Mouse (Mus musculus) CD8-positive naive resting alpha-beta T cell, adult 2 months (primary cell): ENCODE data around the gene Lsp1.

Experiments used
- DNase-seq, 2 experiments: peaks; one replicate each; pipeline ENCODE4 v3.0.0; 2022; ENCODE audit warnings: low read depth in 2 of 2, low spot score in 2 of 2

Lsp1 gene

DNA sequence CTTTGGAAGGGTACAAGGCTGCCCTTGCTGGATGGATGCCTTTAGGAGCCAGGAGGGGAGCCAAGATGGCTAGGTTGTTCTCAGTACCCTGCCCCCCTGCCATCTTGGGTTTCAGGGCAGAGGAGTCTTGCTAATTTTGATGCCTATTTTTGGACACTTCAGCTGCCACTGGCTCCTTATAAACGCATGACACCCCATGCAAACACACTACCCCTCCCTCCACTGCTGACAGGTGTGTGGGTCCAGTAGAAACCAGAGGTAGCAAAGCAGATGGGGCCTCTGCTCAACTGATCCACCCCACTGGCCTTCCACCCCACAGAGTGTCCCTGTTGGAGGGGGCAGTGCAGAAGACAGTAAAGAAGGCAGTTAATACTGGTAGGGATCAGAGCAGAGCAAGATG lies 39.4 kb downstream of the Lsp1 start:
- no peak for DNase-seq

GRCm38 (mm10) chr7:142503206-142503605 lies 42.6 kb downstream of the Lsp1 start:
- no peak for DNase-seq

DNA sequence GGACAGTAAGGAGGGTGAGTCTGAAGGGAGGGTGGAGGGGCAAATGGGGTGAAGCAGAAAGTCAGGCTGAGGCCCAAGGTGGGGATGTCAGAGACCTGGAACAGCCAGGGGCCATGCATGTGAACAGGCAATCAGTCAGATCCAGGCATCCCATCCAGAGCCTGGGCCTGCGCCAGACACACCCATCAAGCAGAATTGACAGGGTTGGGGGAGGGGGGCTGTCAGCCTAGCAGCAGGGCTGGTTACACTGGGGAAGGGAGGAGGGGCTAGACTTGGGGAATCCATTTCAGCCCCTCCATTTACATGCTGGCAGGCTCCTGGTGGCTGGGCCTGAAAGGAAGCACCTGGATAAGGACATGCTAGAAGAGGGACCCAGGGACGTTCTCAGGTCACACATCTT lies 45.3 kb downstream of the Lsp1 start:
- DNase-seq: no peak

DNA sequence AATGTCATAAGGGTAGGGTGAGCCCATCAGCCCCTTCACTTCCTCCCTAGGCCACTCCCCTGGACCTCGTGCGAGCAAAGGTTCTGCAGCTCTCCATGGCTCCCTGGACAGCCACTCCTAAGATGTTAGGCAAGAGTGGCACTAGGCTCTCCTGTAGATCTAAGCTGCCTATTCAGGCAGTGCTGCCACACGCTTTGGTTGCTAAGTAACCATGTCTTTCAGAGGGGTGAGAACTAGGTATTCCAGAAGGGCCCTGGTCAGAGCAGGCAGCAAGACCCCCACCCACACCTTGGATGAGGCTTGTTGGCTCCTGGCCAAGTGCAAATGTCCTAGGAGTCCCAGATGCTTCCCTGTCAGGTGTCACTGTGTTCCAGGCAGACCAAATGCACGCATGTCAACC lies 45.9 kb downstream of the Lsp1 start:
- no peak for DNase-seq

GRCm38 (mm10) chr7:142507453-142507852 lies 46.8 kb downstream of the Lsp1 start:
- DNase-seq: no peak

DNA sequence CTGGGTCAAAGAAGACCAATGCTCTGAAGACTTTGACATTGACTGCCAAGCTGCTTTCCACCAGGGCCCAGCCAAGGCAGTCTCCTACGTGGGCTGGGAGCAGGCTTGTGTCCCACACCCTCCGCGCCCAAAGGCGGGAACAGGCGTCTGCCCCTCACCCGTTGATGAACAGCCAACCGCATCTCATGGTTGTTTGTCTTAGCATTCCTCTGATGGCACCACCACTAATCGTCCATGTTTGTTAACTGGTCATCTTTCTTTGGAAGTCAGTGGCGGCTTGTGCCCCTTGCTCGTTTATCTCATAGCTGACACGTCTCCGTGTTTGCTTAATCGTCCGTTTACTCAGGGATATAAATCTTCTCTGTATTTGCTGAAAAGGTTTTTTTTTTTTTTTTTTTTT lies 48.9 kb downstream of the Lsp1 start:
- DNase-seq: no peak

GRCm38 (mm10) chr7:142510021-142510777 lies 49.6 kb downstream of the Lsp1 start:
- no peak for DNase-seq

- DNase-seq: no peak
These were observed 53.4 kb downstream of the Lsp1 start for GRCm38 (mm10) chr7:142514048-142514447.

DNA sequence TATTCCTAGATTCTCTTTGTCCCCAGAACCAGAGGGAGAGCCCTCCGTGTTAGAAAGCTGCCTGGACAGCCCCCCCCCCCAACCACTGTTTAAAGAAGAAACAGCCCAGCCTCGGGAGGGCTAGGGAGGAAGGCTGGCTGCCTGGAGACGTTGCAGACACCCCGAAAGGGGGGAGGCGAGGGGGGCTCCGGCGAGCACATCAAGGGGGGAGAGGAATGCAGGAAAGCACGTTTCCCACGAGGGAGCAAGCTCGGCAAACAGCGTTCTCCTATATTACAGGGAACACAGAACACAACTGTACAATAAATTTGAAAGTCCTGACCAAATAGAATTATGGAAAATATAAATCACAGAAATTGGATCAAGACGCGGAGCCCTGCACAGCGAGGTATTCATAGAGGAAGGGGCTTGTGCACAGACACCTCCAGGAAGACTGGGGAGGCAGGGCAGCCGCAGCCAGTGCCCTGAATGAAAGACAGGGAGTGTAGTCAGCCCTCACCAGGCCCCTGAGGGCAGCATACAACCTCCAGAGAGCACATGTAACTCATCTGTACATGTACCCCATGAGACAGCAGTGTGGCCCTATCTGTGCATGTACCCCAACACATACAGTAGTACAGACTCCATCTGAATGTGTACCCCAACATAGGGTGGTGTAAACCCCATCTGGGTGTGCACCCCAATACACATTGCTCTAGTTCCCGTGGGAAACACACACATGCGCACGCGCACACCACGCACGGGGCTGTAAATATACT lies 55.8 kb downstream of the Lsp1 start:
- no peak for DNase-seq

- no peak for DNase-seq
These were observed 56.9 kb downstream of the Lsp1 start for GRCm38 (mm10) chr7:142517531-142517930.

GRCm38 (mm10) chr7:142520331-142520730 lies 59.7 kb downstream of the Lsp1 start:
- DNase-seq: no peak

GRCm38 (mm10) chr7:142522352-142522751 lies 61.7 kb downstream of the Lsp1 start:
- DNase-seq: no peak

DNA sequence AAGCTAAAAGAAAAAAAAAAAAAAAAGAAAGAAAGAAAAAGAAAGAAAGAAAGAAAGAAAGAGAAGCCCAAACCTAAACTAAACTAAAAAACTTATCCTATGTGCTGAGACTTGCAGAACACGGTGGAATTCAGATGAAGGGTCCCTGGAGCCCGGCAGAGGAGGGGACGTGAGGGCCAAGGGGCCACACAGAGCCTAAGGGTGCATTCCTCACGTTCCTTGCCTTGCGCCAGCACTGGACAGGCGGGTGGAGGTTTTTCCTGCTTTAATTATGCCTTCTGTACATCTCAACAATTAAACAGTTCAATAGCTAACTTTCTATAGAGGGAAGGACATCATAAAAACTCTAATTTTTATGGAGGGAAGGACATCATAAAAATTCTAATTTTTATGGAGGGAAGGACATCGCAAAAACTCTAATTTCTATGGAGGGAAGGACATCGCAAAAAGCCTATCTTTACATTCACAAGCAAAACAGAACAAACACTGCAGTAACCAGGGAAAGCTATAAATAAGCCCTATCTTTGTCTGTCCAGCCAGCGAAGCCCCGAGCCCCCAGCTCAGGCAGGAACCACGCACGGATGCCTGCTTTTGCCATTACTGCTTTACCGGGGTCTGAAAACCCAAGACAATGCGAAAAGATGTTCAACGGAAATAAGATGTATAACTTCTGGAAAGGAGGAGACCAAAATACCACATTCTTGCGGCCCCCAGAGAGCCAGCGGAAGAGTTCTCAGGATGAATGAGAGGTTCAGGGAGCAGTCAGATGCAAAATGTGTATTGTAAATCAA lies 62.8 kb downstream of the Lsp1 start:
- DNase-seq: no peak

DNA sequence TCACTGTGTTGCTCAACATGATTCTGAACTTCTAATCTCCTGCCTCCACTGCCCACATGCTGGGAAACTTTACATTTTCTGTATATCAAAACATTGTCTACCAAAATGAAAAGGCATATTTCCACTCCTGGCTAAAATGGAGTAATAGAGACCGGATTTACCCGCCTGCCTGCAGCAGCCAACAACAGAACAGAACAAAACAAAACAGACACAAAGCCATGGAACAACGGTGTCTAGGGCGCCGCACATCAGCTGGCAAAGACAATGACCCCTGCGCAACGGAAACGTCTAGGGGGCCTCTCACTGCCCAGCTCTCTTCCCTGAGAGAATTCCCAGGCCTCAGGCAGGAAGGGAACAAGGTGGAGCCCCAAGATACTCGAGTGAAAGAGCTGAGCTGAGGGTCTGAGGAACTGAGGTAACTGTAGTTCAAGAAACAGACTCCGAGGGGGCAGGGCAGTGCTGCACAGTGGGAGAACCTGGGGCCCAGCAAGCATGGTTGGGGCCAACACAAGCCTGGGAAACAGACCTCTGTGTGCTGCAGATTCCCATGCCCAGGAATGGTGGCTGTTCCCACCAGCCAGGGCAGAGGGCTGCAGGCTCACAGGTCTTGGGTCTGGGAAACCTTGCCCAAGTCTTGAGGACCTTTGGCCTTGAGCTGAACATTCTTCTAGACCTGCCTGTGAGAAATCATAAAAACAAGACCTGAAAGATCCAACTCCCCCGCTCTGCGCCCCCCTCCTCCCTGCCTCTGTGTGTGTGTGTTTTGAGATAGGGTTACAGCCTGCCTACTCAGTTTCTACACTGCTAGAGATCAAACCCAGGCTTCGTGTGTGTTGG lies 65.0 kb downstream of the Lsp1 start:
- no peak for DNase-seq

GRCm38 (mm10) chr7:142529350-142529749 lies 68.7 kb downstream of the Lsp1 start:
- no peak for DNase-seq

DNA sequence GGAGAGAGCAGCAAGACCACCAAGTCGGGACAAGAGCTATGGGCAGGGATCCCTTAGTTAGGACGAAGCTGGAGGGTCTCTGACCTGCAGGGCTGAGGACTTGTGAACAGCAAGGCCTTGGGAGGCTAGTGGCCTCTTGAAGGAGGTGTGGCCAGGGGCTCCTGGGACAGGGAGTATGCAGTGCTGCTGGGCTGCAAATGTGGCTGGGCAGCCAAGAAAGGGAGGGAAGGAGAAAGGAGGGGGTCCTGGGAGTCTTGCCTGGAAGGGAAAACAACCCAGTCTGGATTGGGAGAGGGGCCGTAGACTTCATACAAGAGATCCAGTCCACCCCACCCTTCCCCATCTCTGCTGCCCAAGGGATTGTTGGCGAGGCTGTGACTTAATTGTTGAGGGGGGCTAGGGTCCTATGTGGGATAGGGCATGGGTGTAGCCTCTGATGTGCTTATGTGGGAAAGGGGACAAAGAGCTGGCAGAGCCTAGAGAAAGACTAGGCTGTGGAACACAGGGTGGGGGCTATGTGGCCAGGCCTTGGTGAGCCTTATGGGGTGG lies 71.4 kb downstream of the Lsp1 start:
- no peak for DNase-seq

DNA sequence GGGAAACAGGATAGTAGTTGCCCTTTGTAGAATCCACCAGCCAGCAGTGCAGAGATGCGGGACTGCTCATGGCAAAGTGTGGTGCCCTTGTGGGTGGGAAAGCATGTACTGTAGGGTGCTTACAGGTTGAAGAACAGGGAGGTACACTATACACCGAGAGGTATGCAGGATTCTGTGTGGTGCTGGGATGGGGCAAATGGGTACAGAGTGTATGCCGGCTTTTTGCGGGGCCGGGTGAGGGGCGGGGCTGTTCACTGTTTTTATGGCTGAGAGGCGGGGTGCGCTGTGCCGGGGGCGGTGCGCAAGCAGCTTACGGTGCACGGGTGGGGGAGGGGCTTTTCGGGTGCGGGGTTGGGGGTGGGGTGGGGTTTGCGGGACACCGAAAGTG lies 72.1 kb downstream of the Lsp1 start, which contains the start of gene Mrpl23:
Gene Mrpl23, plus strand, starts transcription at position 16 of the 388 bp plus-strand sequence.
- no peak for DNase-seq

- DNase-seq: peak; percentile 86 to 88
These were observed 72.6 kb downstream of the Lsp1 start for GRCm38 (mm10) chr7:142533059-142533855.

GRCm38 (mm10) chr7:142535116-142535515 lies 74.5 kb downstream of the Lsp1 start:
- no peak for DNase-seq

DNA sequence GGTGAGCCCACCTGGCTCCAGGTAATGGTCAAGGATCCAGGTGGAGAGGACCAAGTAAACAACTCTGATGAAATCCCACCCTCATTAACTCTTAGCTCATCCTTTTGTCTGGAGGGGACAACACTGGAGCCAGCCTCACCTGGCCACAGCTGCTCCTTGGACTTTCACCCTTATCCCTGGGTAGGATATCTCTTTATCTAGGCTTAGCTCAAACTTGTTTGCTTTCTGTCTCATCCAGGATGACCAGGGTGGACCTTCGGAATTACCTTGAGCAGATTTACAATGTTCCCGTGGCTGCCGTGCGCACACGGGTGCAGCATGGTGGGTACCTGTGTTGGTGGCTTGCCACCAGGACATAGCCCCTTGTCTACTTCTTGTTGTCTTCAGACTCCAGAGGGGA lies 75.2 kb downstream of the Lsp1 start:
- DNase-seq: no peak
